Mouse (Mus musculus) myocyte (in vitro differentiated cells): ENCODE results near the gene Trim41.

Source experiments
- POLR2AphosphoS2 ChIP-seq: IDR thresholded peaks from one replicate; pipeline ENCODE4 v1.6.1; 2011; ENCODE audit warnings: low read depth, control low read depth; ENCODE audit not compliant: insufficient read length
- USF1 ChIP-seq: IDR thresholded peaks from one replicate; pipeline ENCODE4 v1.6.1; 2011; ENCODE audit warnings: low read depth, mild to moderate bottlenecking, control low read depth, moderate library complexity

GRCm38 (mm10) chr11:48844309-48844708 lies 27.2 kb upstream of the Trim41 start:
- TF ChIP-seq POLR2AphosphoS2 (no peak), USF1 (no peak)
